In the genomic region with DNA sequence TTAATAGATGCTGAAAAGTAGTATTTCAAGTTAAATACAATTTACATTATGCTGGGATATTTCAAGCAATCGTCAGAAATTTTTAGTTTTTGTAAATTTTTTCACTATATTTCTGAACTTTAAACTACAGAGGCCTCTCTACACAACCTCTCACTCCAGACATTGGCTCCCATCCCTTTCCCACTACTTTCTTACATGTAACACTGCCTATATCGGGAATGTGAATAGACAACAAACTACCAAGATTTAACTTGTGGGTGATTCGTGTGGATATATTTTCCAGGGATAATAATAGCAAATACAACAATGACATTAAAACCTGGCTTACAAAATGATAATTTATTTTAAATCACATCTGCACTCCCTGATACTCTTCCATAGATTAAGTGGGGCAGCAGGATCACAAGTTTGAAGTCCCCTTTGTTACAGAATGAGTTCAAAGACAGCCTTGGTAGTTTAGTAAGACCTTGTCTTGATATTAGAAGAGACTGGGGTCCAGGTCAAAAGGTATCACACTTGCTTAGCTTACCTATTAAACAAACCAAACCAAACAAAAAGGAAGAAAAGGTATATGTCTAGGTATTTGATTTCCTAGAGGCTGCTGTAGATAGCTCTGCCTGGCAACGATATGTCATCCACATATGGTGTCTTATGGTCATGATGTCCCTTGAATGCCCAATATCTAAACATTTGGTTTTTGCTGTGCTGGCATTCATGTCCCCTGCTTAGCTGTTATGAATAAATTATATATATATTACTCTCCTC, we compare ENCODE assay signal across 1 mouse cellular context.
TF ChIP-seq lines count a peak whose summit lies in the region.

No protein-coding gene starts in this region.

TF ChIP-seq in MEL, 35 proteins besides CTCF, POLR2A, EP300 and RAD21:
- TF ChIP-seq MAFK (IDR thresholded peaks at IDR 0.05; ENCODE audit: borderline replicate concordance, low read depth, low read length) (no peak), TBP (IDR thresholded peaks at IDR 0.05; ENCODE audit: low read depth, low read length) (no peak), TAL1 (IDR thresholded peaks at IDR 0.05; ENCODE audit: low read length) (no peak), MEF2A (IDR thresholded peaks at IDR 0.05; ENCODE audit: extremely low read depth, insufficient replicate concordance, low read depth, low read length, poor library complexity, severe bottlenecking) (no peak), RCOR1 (IDR thresholded peaks at IDR 0.05; ENCODE audit: low read depth, low read length) (no peak), ZKSCAN1 (IDR thresholded peaks at IDR 0.05; ENCODE audit: low read depth, low read length) (no peak), BHLHE40 (IDR thresholded peaks at IDR 0.05; ENCODE audit: borderline replicate concordance, low read depth, low read length) (no peak), MAX (IDR thresholded peaks at IDR 0.05; ENCODE audit: low read length) (no peak), ZMIZ1 (IDR thresholded peaks at IDR 0.05; ENCODE audit: low read depth, low read length) (no peak), GABPA (IDR thresholded peaks at IDR 0.05; ENCODE audit: low read depth, low read length) (no peak), ZNF384 (IDR thresholded peaks at IDR 0.05; ENCODE audit: low read depth, low read length) (no peak)
